Mouse (Mus musculus): ENCODE results near the gene Gadd45gip1. TPM values are rescaled to one million over a fixed set of nuclear protein-coding genes. Genes with fewer than 3 reads are reported as not detected.

Gadd45gip1 gene
- polyA plus RNA-seq, 1 experiment from 2014 or later = 49.9 TPM

DNA sequence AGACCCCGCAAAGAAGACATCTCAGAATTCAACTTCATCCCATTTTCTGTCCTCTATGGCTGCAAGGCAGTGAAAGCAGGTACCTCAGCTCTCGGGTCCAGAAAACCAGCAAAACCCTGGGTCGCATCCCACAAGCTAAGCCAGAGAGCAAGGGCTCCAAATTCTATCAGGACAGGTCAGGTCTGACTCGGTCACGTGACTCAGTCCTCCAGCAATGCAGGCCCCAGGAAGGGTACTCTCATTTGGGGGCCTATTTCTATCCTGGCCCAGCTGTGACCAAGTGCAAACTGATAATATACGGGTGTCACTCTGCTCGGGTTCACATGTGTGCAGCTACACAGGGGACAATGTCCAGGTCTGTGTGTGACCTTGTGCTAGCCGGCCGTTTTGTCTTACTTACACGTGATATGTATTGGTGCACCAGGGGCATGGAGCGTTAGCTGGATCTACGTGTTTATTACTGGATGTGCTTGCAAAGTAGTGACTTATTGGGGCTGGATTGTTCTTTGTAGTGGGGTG is 38.8 kb upstream of the Gadd45gip1 start:
- no peak overlapping the region for H3K4me2 ChIP-seq (ENCODE audit: low read length)
- H3K9me3 ChIP-seq (ENCODE audit: control insufficient read depth, low read length) = no peaks in the 10 kb centered on the region
- ATAC-seq (ENCODE audit: insufficient number of reproducible peaks, insufficient read depth, low FRiP score, low read depth) = no peak
- 65% methylated on average over 12 of the region's 12 CpGs for WGBS
- peaks cover 53% of the 10 kb centered on the region for H3K27me3 ChIP-seq (ENCODE audit: control insufficient read depth, insufficient read depth, low read length)
- no peak overlapping the region for H3K27ac ChIP-seq (replicated peaks in 1 of 2; ENCODE audit: control insufficient read depth in 1 of 2, insufficient read depth in 1 of 2, low read depth in 2 of 2, low read length in 2 of 2)
- H3K4me1 ChIP-seq (ENCODE audit: control insufficient read depth in 2 of 2, insufficient read depth in 2 of 2, low read length in 2 of 2) = peaks cover 28 to 51% of the 10 kb centered on the region in 2 experiments
- H3K4me3 ChIP-seq (ENCODE audit: control insufficient read depth in 1 of 2, insufficient read depth in 1 of 2, low read depth in 1 of 2, low read length in 2 of 2) = no peak overlapping the region
- no peak overlapping the region for H3K9ac ChIP-seq (ENCODE audit: low read length)
- peaks cover 12% of the 10 kb centered on the region for H3K36me3 ChIP-seq (ENCODE audit: control insufficient read depth, insufficient read depth, low read length)

DNA sequence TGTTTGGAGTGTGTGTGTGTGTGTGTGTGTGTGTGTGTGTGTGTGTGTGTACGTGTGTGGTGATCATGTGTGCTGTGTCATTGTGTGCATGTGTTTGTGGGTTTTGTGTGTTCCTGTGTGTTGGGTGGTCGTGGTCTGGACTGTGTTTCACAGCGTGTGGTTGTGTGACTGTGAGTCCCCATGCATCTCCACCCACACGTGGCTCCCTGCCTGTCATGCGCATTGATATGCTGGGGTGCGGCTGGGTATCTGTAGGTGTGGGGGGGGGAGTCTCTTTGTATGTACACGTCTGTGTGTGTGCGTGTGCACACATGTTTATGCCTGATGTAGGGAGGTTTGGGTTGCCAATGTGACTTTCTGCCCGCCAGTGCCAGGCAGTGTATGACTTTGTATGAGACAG is 38.2 kb upstream of the Gadd45gip1 start:
- 87% methylated on average over 9 of the region's 9 CpGs for WGBS
- Histone ChIP-seq H3K4me1 (ENCODE audit: control insufficient read depth in 2 of 2, insufficient read depth in 2 of 2, low read length in 2 of 2) (peaks cover 26 to 53% of the 10 kb centered on the region in 2 experiments), H3K27me3 (ENCODE audit: control insufficient read depth, insufficient read depth, low read length) (peaks cover 53% of the 10 kb centered on the region), H3K9me3 (ENCODE audit: control insufficient read depth, low read length) (no peaks in the 10 kb centered on the region), H3K9ac (ENCODE audit: low read length) (no peak overlapping the region), H3K4me2 (ENCODE audit: low read length) (no peak overlapping the region), H3K36me3 (ENCODE audit: control insufficient read depth, insufficient read depth, low read length) (peaks cover 12% of the 10 kb centered on the region), H3K4me3 (ENCODE audit: control insufficient read depth in 1 of 2, insufficient read depth in 1 of 2, low read depth in 1 of 2, low read length in 2 of 2) (no peak overlapping the region), H3K27ac (replicated peaks in 1 of 2; ENCODE audit: control insufficient read depth in 1 of 2, insufficient read depth in 1 of 2, low read depth in 2 of 2, low read length in 2 of 2) (no peak overlapping the region)
- ATAC-seq (ENCODE audit: insufficient number of reproducible peaks, insufficient read depth, low FRiP score, low read depth) = no peak

DNA sequence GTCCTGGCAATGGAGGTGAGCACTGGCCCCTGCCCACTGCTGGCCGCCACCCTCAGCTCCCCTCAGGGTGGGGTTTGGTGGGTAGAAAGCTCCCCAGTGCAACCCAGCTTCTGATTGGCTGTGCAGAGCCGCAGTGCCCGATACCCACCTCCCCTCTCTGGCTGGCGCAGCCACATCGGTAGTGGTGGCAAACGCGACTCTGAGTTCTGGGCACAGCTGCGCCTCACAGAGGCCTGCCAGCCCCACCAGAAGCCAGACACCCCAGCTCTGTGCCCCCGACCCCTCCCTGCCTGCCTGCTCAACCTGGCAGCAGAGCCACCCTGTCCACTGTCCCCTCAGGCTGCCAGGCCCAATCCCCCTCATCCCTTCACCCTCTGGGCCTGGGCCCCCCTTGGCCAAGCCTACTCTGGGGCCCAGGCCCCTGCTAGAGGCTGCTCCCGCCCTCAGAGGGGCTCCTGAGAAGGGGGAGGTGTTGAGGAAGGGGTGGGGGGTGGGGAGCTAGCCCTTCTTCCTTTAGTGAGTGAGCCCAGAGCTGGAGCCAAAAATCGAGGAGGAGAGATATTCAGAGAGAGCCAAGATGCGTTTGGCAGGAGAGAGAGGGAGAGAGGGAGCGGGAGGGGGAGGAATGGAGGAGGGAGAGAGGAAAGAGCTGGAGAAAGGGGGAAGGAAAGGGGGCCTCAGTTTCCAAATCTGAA is 37.4 kb upstream of the Gadd45gip1 start:
- peak; percentile 24; the same call in 1 of the 2 replicates for ATAC-seq (ENCODE audit: insufficient number of reproducible peaks, insufficient read depth, low FRiP score, low read depth)
- Histone ChIP-seq H3K4me3 (ENCODE audit: control insufficient read depth in 1 of 2, insufficient read depth in 1 of 2, low read depth in 1 of 2, low read length in 2 of 2) (no peak overlapping the region), H3K4me2 (ENCODE audit: low read length) (peak overlapping the region; percentile 35)

DNA sequence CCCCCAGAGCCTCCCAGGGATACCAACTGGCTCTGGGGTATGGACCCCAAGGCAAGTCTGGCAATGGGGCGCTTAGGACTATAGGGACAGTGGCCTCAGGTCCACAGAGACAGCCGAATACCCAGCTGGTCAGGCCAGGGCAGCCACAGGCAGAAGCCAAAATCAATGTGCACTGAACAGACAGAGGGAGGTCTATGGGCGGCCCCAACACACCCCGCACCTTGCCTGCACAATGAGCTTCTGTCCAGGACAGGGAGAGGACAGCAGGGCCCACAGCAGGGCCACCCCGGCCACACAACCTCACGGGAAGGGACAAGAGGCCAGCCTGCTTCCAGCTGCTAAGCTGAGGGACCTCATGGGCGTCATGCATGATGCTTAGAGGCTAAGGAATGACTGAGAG is 36.8 kb upstream of the Gadd45gip1 start:
- Histone ChIP-seq H3K4me2 (ENCODE audit: low read length) (peak overlapping the region; percentile 35; the same call in 1 of the 2 replicates), H3K36me3 (ENCODE audit: control insufficient read depth, insufficient read depth, low read length) (peaks cover 12% of the 10 kb centered on the region), H3K27me3 (ENCODE audit: control insufficient read depth, insufficient read depth, low read length) (peaks cover 48% of the 10 kb centered on the region), H3K27ac (replicated peaks in 1 of 2; ENCODE audit: control insufficient read depth in 1 of 2, insufficient read depth in 1 of 2, low read depth in 2 of 2, low read length in 2 of 2) (peak overlapping the region; percentile 9 to 62; a peak in 3 of 4 replicates), H3K4me3 (ENCODE audit: control insufficient read depth in 1 of 2, insufficient read depth in 1 of 2, low read depth in 1 of 2, low read length in 2 of 2) (no peak overlapping the region), H3K9me3 (ENCODE audit: control insufficient read depth, low read length) (no peaks in the 10 kb centered on the region), H3K9ac (ENCODE audit: low read length) (peak overlapping the region; percentile 57; the same call in 1 of the 2 replicates), H3K4me1 (ENCODE audit: control insufficient read depth in 2 of 2, insufficient read depth in 2 of 2, low read length in 2 of 2) (peaks cover 27 to 49% of the 10 kb centered on the region in 2 experiments)
- no peak for ATAC-seq (ENCODE audit: insufficient number of reproducible peaks, insufficient read depth, low FRiP score, low read depth)
- WGBS = 68% methylated on average over 7 of the region's 7 CpGs

More for the DNA sequence above, 37.4 kb upstream of the Gadd45gip1 start:
- Histone ChIP-seq H3K9ac (ENCODE audit: low read length) (peak overlapping the region; percentile 57; the same call in 1 of the 2 replicates), H3K27ac (replicated peaks in 1 of 2; ENCODE audit: control insufficient read depth in 1 of 2, insufficient read depth in 1 of 2, low read depth in 2 of 2, low read length in 2 of 2) (peak overlapping the region; percentile 9 to 62; a peak in 2 of 4 replicates), H3K27me3 (ENCODE audit: control insufficient read depth, insufficient read depth, low read length) (peaks cover 53% of the 10 kb centered on the region), H3K4me1 (ENCODE audit: control insufficient read depth in 2 of 2, insufficient read depth in 2 of 2, low read length in 2 of 2) (peaks cover 31 to 53% of the 10 kb centered on the region in 2 experiments), H3K36me3 (ENCODE audit: control insufficient read depth, insufficient read depth, low read length) (peaks cover 12% of the 10 kb centered on the region), H3K9me3 (ENCODE audit: control insufficient read depth, low read length) (no peaks in the 10 kb centered on the region)
- WGBS = 53% methylated on average over 13 of the region's 13 CpGs

DNA sequence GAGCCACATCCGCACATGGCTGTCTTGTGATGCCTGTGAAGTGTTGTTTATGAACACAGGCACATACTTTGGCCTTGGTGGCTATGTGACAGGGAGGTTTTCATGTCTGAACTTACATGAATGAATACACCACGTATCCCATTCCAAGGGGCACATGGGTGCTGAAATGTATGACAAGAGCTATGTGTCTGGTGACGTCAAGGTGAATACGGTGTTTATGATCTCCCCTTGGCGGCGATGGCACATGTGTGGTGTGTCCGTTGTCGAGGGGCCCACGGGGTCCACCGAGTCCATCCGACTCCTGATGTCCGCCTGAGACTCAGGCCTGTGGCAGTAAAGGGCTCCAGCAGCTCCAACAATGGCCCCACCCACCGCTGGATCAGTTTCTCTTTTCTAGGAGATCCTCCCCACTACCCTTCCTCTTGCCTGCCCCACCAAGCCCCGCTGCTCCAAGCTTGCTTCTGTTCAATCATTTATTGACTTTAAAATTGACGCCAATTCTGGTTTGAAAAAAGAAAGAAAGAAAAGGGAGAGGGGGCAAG is 34.0 kb upstream of the Gadd45gip1 start:
- Histone ChIP-seq H3K4me1 (ENCODE audit: control insufficient read depth in 2 of 2, insufficient read depth in 2 of 2, low read length in 2 of 2) (peaks cover 14 to 33% of the 10 kb centered on the region in 2 experiments), H3K36me3 (ENCODE audit: control insufficient read depth, insufficient read depth, low read length) (peaks cover 12% of the 10 kb centered on the region), H3K4me2 (ENCODE audit: low read length) (no peak overlapping the region), H3K4me3 (ENCODE audit: control insufficient read depth in 1 of 2, insufficient read depth in 1 of 2, low read depth in 1 of 2, low read length in 2 of 2) (no peak overlapping the region), H3K27ac (replicated peaks in 1 of 2; ENCODE audit: control insufficient read depth in 1 of 2, insufficient read depth in 1 of 2, low read depth in 2 of 2, low read length in 2 of 2) (no peak overlapping the region), H3K9ac (ENCODE audit: low read length) (no peak overlapping the region), H3K9me3 (ENCODE audit: control insufficient read depth, low read length) (no peaks in the 10 kb centered on the region), H3K27me3 (ENCODE audit: control insufficient read depth, insufficient read depth, low read length) (peaks cover 46% of the 10 kb centered on the region)
- 82% methylated on average over 15 of the region's 15 CpGs for WGBS
- ATAC-seq (ENCODE audit: insufficient number of reproducible peaks, insufficient read depth, low FRiP score, low read depth) = no peak

DNA sequence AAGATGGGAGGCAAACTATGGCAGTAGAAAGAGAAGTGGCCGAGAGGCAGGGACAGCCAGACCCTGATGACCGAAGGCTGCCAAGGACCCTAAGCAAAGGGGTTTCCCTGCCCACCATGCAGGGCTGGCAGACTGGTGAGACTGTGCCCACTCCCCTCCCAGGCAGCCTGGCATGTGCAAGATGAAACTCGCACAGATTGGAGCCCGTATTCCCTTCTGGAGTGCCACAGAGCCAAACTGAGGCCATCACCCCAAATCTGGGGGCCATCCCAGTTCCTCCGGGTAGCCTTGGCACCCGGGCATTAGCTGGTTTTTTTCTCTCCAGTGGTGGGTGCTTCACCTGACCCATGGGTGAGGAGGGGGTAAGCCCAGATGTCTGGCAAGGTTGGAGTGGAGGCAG is 33.4 kb upstream of the Gadd45gip1 start:
- no peaks in the 10 kb centered on the region for H3K9me3 ChIP-seq (ENCODE audit: control insufficient read depth, low read length)
- peaks cover 11 to 26% of the 10 kb centered on the region in 2 experiments for H3K4me1 ChIP-seq (ENCODE audit: control insufficient read depth in 2 of 2, insufficient read depth in 2 of 2, low read length in 2 of 2)
- ATAC-seq (ENCODE audit: insufficient number of reproducible peaks, insufficient read depth, low FRiP score, low read depth) = no peak
- H3K4me2 ChIP-seq (ENCODE audit: low read length) = peak overlapping the region; percentile 88
- no peak overlapping the region for H3K27ac ChIP-seq (replicated peaks in 1 of 2; ENCODE audit: control insufficient read depth in 1 of 2, insufficient read depth in 1 of 2, low read depth in 2 of 2, low read length in 2 of 2)
- H3K4me3 ChIP-seq (ENCODE audit: control insufficient read depth in 1 of 2, insufficient read depth in 1 of 2, low read depth in 1 of 2, low read length in 2 of 2) = peak overlapping the region in 1 of 2 experiments; percentile 65; a peak in 1 of 4 replicates
- peak overlapping the region; percentile 95 for H3K9ac ChIP-seq (ENCODE audit: low read length)
- H3K27me3 ChIP-seq (ENCODE audit: control insufficient read depth, insufficient read depth, low read length) = peaks cover 50% of the 10 kb centered on the region
- 75% methylated on average over 6 of the region's 6 CpGs for WGBS
- H3K36me3 ChIP-seq (ENCODE audit: control insufficient read depth, insufficient read depth, low read length) = peaks cover 12% of the 10 kb centered on the region

DNA sequence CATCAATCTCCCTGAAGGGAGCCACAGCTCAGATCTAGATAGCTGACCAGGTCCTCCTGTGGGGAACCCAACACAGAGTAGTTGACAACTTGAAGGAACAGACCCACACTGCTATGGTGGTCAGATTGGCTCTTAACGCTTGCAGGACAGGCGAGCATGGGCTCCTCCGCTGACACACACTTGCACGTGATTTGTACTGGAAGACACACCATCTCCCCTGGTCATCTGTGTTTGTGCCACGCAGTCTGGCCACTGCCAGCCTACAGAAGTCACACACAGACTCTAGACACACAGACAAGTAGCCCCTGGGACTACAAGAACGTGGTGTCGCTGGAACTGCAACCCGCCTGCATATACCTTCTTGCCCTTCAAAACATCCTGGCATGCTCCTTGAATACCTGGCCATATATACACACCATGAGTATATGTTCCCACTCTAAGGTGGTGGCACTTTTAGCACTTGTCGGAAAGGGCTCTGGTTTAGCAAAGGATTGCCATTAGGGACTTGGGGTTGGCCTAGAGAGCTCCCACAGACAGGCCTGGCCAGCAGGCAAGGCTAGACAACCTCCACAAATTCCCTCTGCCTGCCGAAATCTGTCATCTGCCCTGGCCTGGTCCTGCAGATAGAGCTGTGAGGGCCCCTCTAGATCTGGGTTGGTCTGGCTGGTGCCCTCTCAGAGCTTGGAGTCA is 32.7 kb upstream of the Gadd45gip1 start:
- Histone ChIP-seq H3K4me3 (ENCODE audit: control insufficient read depth in 1 of 2, insufficient read depth in 1 of 2, low read depth in 1 of 2, low read length in 2 of 2) (peak overlapping the region; percentile 65 to 80), H3K36me3 (ENCODE audit: control insufficient read depth, insufficient read depth, low read length) (peaks cover 12% of the 10 kb centered on the region), H3K27ac (replicated peaks in 1 of 2; ENCODE audit: control insufficient read depth in 1 of 2, insufficient read depth in 1 of 2, low read depth in 2 of 2, low read length in 2 of 2) (peak overlapping the region in 1 of 2 experiments; percentile 85; a peak in 3 of 4 replicates), H3K9me3 (ENCODE audit: control insufficient read depth, low read length) (no peaks in the 10 kb centered on the region), H3K4me1 (ENCODE audit: control insufficient read depth in 2 of 2, insufficient read depth in 2 of 2, low read length in 2 of 2) (peaks cover 11 to 22% of the 10 kb centered on the region in 2 experiments), H3K9ac (ENCODE audit: low read length) (peak overlapping the region; percentile 95), H3K4me2 (ENCODE audit: low read length) (peak overlapping the region; percentile 88), H3K27me3 (ENCODE audit: control insufficient read depth, insufficient read depth, low read length) (peaks cover 50% of the 10 kb centered on the region)
- 0 out of 2 replicates have a peak, but pooled peaks have one; percentile 1 for ATAC-seq (ENCODE audit: insufficient number of reproducible peaks, insufficient read depth, low FRiP score, low read depth)
- 64% methylated on average over 10 of the region's 10 CpGs for WGBS

All from heart, embryonic 14.5 days (tissue).